9 mouse cellular contexts compared by ENCODE assay signal in genomic region chr19:17011261-17011995, GRCm38 (mm10). TPM values are rescaled to one million over a fixed set of nuclear protein-coding genes. Genes with fewer than 3 reads are reported as not detected.
DNase-seq lines count a peak whose midpoint lies in the region; ATAC-seq and TF ChIP-seq lines count a peak whose summit lies in the region.
"Had no signal": no experiment of that assay in that cellular context is flagged by ENCODE, and none has a peak within 500 bp of the region (broad histone marks: within the 10 kb centered on the region; RNA-seq: fewer than 3 reads in every experiment).

No protein-coding gene starts in this region.

- TF ChIP-seq POLR2A in embryonic fibroblast, embryonic 13.5 days (IDR thresholded peaks at IDR 0.05; ENCODE audit: low read depth, low read length) = no peak

- H3K4me1 ChIP-seq in megakaryocyte, embryonic 14.5 days = peaks cover 49% of the 10 kb centered on the region
- H3K4me1 ChIP-seq in embryonic fibroblast, embryonic 13.5 days (ENCODE audit: control insufficient read depth, insufficient read depth, low read length) = peaks cover 8% of the 10 kb centered on the region
- peaks cover 7% of the 10 kb centered on the region for H3K4me1 ChIP-seq in intestine, embryonic 16.5 days (ENCODE audit: control insufficient read depth, insufficient read depth, low read length)
- peaks cover 4% of the 10 kb centered on the region; the same call in 1 of the 2 replicates for H3K4me1 ChIP-seq in liver, postnatal 0 days (ENCODE audit: insufficient read depth)
- H3K4me1 ChIP-seq: embryonic facial prominence, embryonic 12.5 days had no signal

- no peaks in the 10 kb centered on the region for H3K9me3 ChIP-seq in megakaryocyte, embryonic 14.5 days
- no peaks in the 10 kb centered on the region for H3K9me3 ChIP-seq in intestine, embryonic 16.5 days (ENCODE audit: control insufficient read depth, low read length)
- H3K9me3 ChIP-seq in liver, postnatal 0 days (ENCODE audit: low read length) = no peaks in the 10 kb centered on the region
- H3K9me3 ChIP-seq: embryonic facial prominence, embryonic 12.5 days had no signal

- peak; percentile 16 for DNase-seq in adrenal gland, adult 8-10 months
- no peak for DNase-seq in liver, postnatal 0 days
- DNase-seq in urinary bladder, postnatal 25 days (ENCODE audit: low spot score) = peak; percentile 16
- DNase-seq in testis, postnatal 10 days (ENCODE audit: low spot score) = no peak

- peak overlapping the region; percentile 56 for H3K4me3 ChIP-seq in megakaryocyte, embryonic 14.5 days (replicated peaks)
- H3K4me3 ChIP-seq in embryonic fibroblast, embryonic 13.5 days (ENCODE audit: insufficient read depth, low read length) = no peak overlapping the region
- H3K4me3 ChIP-seq in intestine, embryonic 16.5 days (ENCODE audit: low read length) = no peak overlapping the region
- H3K4me3 ChIP-seq in liver, postnatal 0 days (ENCODE audit: low read depth, low read length) = no peak overlapping the region
- H3K4me3 ChIP-seq: embryonic facial prominence, embryonic 12.5 days had no signal

- no peak overlapping the region for H3K9ac ChIP-seq in intestine, embryonic 16.5 days (ENCODE audit: low read depth, low read length)
- no peak overlapping the region for H3K9ac ChIP-seq in liver, postnatal 0 days (replicated peaks)
- H3K9ac ChIP-seq: embryonic facial prominence, embryonic 12.5 days had no signal

- peak; percentile 36 for TF ChIP-seq EP300 in liver, postnatal 0 days (IDR thresholded peaks at IDR 0.05; ENCODE audit: low read depth)

- peak overlapping the region; percentile 77 for H3K27ac ChIP-seq in embryonic fibroblast, embryonic 13.5 days (ENCODE audit: insufficient read depth, low read length)
- H3K27ac ChIP-seq in intestine, embryonic 16.5 days (ENCODE audit: low read length) = no peak overlapping the region
- no peak overlapping the region for H3K27ac ChIP-seq in liver, postnatal 0 days (ENCODE audit: low read depth)
- H3K27ac ChIP-seq: embryonic facial prominence, embryonic 12.5 days had no signal

- 18% methylated on average over 6 of the region's 6 CpGs for WGBS in intestine, embryonic 16.5 days
- WGBS in liver, postnatal 0 days (ENCODE audit: insufficient replicate concordance) = 23% methylated on average over 6 of the region's 6 CpGs

- no peak for TF ChIP-seq CTCF in embryonic fibroblast, embryonic 13.5 days (IDR thresholded peaks at IDR 0.05; ENCODE audit: borderline replicate concordance, insufficient read depth, low read length)
- no peak for TF ChIP-seq CTCF in liver, postnatal 0 days (IDR thresholded peaks at IDR 0.05; ENCODE audit: low read depth)

- peaks cover 7% of the 10 kb centered on the region for H3K36me3 ChIP-seq in megakaryocyte, embryonic 14.5 days (replicated peaks; ENCODE audit: low read length)
- no peaks in the 10 kb centered on the region for H3K36me3 ChIP-seq in intestine, embryonic 16.5 days (ENCODE audit: control insufficient read depth, insufficient read depth, low read length)
- no peaks in the 10 kb centered on the region for H3K36me3 ChIP-seq in liver, postnatal 0 days (replicated peaks; ENCODE audit: insufficient read depth, low read length)
- H3K36me3 ChIP-seq: embryonic facial prominence, embryonic 12.5 days had no signal

- no peaks in the 10 kb centered on the region for H3K27me3 ChIP-seq in megakaryocyte, embryonic 14.5 days (replicated peaks)
- no peaks in the 10 kb centered on the region for H3K27me3 ChIP-seq in intestine, embryonic 16.5 days (replicated peaks; ENCODE audit: control insufficient read depth, insufficient read depth, low read length)
- no peaks in the 10 kb centered on the region for H3K27me3 ChIP-seq in liver, postnatal 0 days (ENCODE audit: insufficient read depth, low read length)
- H3K27me3 ChIP-seq: embryonic facial prominence, embryonic 12.5 days had no signal

- no peak overlapping the region for H3K4me2 ChIP-seq in intestine, embryonic 16.5 days (ENCODE audit: low read depth, low read length)
- no peak overlapping the region for H3K4me2 ChIP-seq in liver, postnatal 0 days (ENCODE audit: low read depth, low read length)
- H3K4me2 ChIP-seq: embryonic facial prominence, embryonic 12.5 days had no signal

- ATAC-seq in megakaryocyte, adult 5-6 weeks (ENCODE audit: poor library complexity, severe bottlenecking) = no peak
- ATAC-seq in intestine, embryonic 16.5 days = peak; percentile 80
- peak; percentile 27; the same call in 1 of the 2 replicates for ATAC-seq in liver, postnatal 0 days

RNA-seq across cellular contexts. Expression of gene Prune2, which starts 55.5 kb away (rescaled TPM):
- polyA plus RNA-seq in megakaryocyte, embryonic 14.5 days (2012; ENCODE audit: insufficient read depth, low replicate concordance) = 0.47 and 1.2 TPM in 2 replicates
- total RNA-seq in megakaryocyte, adult 5-6 weeks (2015) = 1.6 and 3.2 TPM in 2 replicates
- total RNA-seq in megakaryocyte, adult 5-6 weeks (2017) = 2.0 and 3.4 TPM in 2 replicates
- 10 to 100 TPM; 34.4 to 43.1 (median 40.0) TPM for total RNA-seq in adrenal gland, adult 8-10 months (2022)
- polyA plus RNA-seq in embryonic fibroblast, embryonic 13.5 days (2011; ENCODE audit: insufficient read length, low read depth, missing spikeins) = 7.8 and 15.4 TPM in 2 replicates
- 1.4 and 1.6 TPM in 2 replicates for polyA plus RNA-seq in intestine, embryonic 16.5 days (2015; fragmentation: Nextera tagmentation; extraction: Ambion mirVana)
- polyA plus RNA-seq in liver, postnatal 0 days (2015; fragmentation: Nextera tagmentation; extraction: Ambion mirVana) = 0.67 and 0.72 TPM in 2 replicates

Comparison
In these comparisons a context has a peak if more than half of its experiments do, and no peak if none do; other contexts are left out.
1. DNase-seq: peak in adrenal gland, adult 8-10 months (single experiment) and urinary bladder, postnatal 25 days (single experiment); none in liver, postnatal 0 days (single experiment) and testis, postnatal 10 days (single experiment).